Mouse (Mus musculus): ENCODE results near the gene Ube2a. TPM values are rescaled to one million over a fixed set of nuclear protein-coding genes. Genes with fewer than 3 reads are reported as not detected.

The Ube2a gene
- polyA plus RNA-seq (2014; fragmentation: Nextera tagmentation; extraction: Ambion mirVana) = 114 and 117 TPM in 2 replicates

DNA sequence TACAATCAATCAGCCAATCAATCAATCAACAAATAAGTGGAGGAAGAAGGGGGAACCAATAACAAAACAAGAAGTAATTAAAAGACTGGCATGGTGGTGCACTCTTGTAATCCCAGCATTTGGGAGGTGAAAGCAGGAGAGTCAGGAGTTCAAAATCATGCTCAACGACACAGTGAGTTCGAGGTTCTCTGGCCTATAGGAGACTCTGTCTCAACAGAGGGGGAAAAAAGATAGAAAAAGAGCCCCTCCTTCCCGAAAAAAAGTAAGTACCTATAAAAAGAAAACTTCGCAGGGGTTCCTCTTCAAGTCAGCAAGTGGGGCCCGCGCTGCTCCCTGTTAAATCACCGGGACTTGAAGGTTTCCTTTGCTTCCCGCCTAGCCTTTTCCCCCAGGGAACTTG is at the start of gene Ube2a, which contains the start of gene C330007P06Rik:
Gene Ube2a, plus strand, starts transcription at position 136 of the 400 bp plus-strand sequence.
Gene C330007P06Rik, minus strand, starts transcription at position 347 of the 400 bp plus-strand sequence.
- no peaks in the 10 kb centered on the region for H3K27me3 ChIP-seq (replicated peaks; ENCODE audit: control insufficient read depth, insufficient read depth, low read length)
- no peaks in the 10 kb centered on the region for H3K36me3 ChIP-seq (ENCODE audit: control insufficient read depth, insufficient read depth, low read length)
- WGBS = 25% methylated on average over 7 of the region's 8 CpGs
- DNase-seq (ENCODE audit: low spot score) (no peak), ATAC-seq (replicated peaks; ENCODE audit: low FRiP score, low TSS enrichment, low read depth) (peak; percentile 7)
- peak within 1 kb of the TSS; percentile 43; the same call in 1 of the 2 replicates for H3K27ac ChIP-seq (ENCODE audit: low read depth)
- no peaks in the 10 kb centered on the region for H3K9me3 ChIP-seq (ENCODE audit: control insufficient read depth, low read length)
- H3K4me3 ChIP-seq (ENCODE audit: low read depth, low read length) = peak within 1 kb of the TSS; percentile 56
- no peaks in the 10 kb centered on the region; the same call in 1 of the 2 replicates for H3K4me1 ChIP-seq (replicated peaks; ENCODE audit: control insufficient read depth, insufficient read depth, low read length)
- peak within 1 kb of the TSS; percentile 55 for H3K4me2 ChIP-seq (ENCODE audit: low read length)
- peak within 1 kb of the TSS; percentile 68 for H3K9ac ChIP-seq (ENCODE audit: low read length)

DNA sequence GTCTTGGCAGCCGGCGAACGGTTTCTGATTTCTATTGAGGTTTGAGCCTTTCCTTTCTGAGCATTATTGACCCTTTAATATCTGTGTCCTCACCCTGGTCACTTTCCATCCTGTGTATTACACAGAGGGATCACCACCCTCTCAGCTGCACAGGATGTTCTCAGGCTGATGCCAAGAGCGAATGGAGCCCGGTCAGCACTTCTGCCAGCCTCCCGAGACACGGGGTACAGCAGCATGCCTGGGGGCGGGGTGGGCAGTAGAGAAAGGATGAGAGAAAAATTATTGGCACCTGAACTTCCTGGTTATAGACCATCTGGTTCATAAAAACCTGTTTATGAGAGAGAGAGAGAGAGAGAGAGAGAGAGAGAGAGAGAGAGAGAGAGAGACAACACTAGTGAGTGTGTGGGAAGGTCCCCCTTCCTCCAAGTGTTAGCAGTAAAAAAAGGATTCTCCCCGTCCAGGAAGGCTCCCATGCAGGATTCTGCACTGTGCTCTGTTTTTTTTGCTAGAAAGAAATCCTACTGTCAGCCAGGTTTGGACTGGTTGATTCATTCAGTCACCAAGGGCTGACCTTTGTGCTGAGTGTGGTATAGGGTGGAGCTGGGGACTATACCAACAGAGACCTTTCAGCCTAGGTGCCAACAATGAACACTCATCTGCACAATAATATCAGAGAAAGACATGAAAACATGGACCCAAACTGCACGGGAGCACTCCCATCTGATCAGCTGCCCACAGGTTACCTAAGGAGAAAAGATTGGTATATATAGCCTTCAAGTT is 49.6 kb upstream of the Ube2a start:
- H3K27ac ChIP-seq (ENCODE audit: low read depth) = no peak overlapping the region
- DNase-seq (ENCODE audit: low spot score) = no peak
- H3K4me3 ChIP-seq (ENCODE audit: low read depth, low read length) = no peak overlapping the region
- H3K4me1 ChIP-seq (replicated peaks; ENCODE audit: control insufficient read depth, insufficient read depth, low read length) = no peaks in the 10 kb centered on the region
- 85% methylated on average over 10 of the region's 10 CpGs for WGBS
- no peak for ATAC-seq (replicated peaks; ENCODE audit: low FRiP score, low TSS enrichment, low read depth)
- no peaks in the 10 kb centered on the region for H3K9me3 ChIP-seq (ENCODE audit: control insufficient read depth, low read length)
- H3K36me3 ChIP-seq (ENCODE audit: control insufficient read depth, insufficient read depth, low read length) = no peaks in the 10 kb centered on the region
- no peak overlapping the region for H3K9ac ChIP-seq (ENCODE audit: low read length)
- no peak overlapping the region for H3K4me2 ChIP-seq (ENCODE audit: low read length)
- no peaks in the 10 kb centered on the region for H3K27me3 ChIP-seq (replicated peaks; ENCODE audit: control insufficient read depth, insufficient read depth, low read length)

DNA sequence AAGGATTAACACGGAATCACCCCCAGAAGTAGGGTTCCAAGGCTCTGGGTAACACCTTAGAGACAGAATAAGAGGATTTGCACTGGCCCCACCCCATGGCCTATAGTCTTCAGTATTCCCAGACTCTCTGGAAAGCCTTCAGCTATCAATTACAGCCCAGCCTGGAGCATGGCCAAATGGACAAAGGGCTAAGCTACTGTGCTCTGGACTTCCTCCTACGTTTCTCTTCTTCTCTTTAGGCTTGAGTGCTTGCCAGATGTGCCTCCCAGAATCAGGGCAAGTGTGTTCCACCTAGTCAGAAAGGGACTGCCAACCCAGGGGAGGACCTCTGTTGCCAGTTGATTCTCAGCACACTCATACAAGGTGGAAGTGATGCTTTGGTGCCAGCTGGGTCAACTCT is 48.7 kb upstream of the Ube2a start:
- Histone ChIP-seq H3K9me3 (ENCODE audit: control insufficient read depth, low read length) (no peaks in the 10 kb centered on the region), H3K4me3 (ENCODE audit: low read depth, low read length) (no peak overlapping the region), H3K36me3 (ENCODE audit: control insufficient read depth, insufficient read depth, low read length) (no peaks in the 10 kb centered on the region), H3K27ac (ENCODE audit: low read depth) (no peak overlapping the region), H3K27me3 (replicated peaks; ENCODE audit: control insufficient read depth, insufficient read depth, low read length) (no peaks in the 10 kb centered on the region), H3K9ac (ENCODE audit: low read length) (no peak overlapping the region), H3K4me1 (replicated peaks; ENCODE audit: control insufficient read depth, insufficient read depth, low read length) (no peaks in the 10 kb centered on the region), H3K4me2 (ENCODE audit: low read length) (no peak overlapping the region)
- whole genome bisulfite sequencing = 62% methylated on average over 2 of the region's 2 CpGs
- ATAC-seq (replicated peaks; ENCODE audit: low FRiP score, low TSS enrichment, low read depth) (no peak), DNase-seq (ENCODE audit: low spot score) (no peak)

DNA sequence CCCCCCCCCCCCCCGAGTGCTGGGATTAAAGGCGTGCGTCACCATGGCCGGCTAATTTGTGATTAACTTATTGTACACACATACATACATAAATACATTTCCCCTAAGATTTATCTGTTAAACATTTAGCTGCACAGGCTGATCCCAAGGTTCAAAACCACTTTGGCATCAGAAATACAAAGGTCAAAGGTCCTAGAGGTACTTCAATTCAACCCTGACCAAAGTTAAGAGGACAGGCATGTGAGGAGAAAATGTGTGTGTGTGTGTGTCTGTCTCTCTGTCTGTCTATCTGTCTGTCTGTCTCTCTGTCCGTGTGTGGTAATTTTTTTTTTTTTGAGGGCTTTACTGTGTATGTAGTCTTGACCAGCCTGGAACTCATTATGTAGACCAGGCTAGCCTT is 46.8 kb upstream of the Ube2a start:
- no peaks in the 10 kb centered on the region for H3K36me3 ChIP-seq (ENCODE audit: control insufficient read depth, insufficient read depth, low read length)
- H3K9me3 ChIP-seq (ENCODE audit: control insufficient read depth, low read length) = no peaks in the 10 kb centered on the region
- H3K4me1 ChIP-seq (replicated peaks; ENCODE audit: control insufficient read depth, insufficient read depth, low read length) = no peaks in the 10 kb centered on the region
- H3K9ac ChIP-seq (ENCODE audit: low read length) = no peak overlapping the region
- H3K4me3 ChIP-seq (ENCODE audit: low read depth, low read length) = no peak overlapping the region
- no peaks in the 10 kb centered on the region for H3K27me3 ChIP-seq (replicated peaks; ENCODE audit: control insufficient read depth, insufficient read depth, low read length)
- H3K27ac ChIP-seq (ENCODE audit: low read depth) = no peak overlapping the region
- DNase-seq (ENCODE audit: low spot score) (no peak), ATAC-seq (replicated peaks; ENCODE audit: low FRiP score, low TSS enrichment, low read depth) (no peak)
- H3K4me2 ChIP-seq (ENCODE audit: low read length) = no peak overlapping the region
- WGBS = 93% methylated on average over 4 of the region's 5 CpGs

DNA sequence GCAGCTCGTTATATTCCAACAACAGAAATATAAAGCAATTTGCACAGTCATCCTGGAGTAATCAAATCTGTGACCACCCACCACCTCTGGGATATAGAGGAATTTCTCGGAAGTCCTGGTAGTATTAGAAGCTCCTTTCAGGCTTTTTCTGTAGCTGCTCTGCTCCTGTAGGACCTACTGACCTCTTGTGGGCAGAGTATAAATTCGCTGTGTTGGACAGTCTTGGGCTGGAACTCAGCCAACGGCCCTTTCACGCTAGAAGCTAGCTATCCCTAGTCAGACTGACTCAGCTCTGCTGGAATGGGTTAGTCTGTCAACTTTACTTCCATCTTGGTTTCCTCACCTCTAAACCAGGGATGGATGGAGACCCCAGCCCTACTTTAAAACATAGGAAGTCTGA is 43.4 kb upstream of the Ube2a start:
- ATAC-seq (replicated peaks; ENCODE audit: low FRiP score, low TSS enrichment, low read depth) (no peak), DNase-seq (ENCODE audit: low spot score) (no peak)
- H3K9me3 ChIP-seq (ENCODE audit: control insufficient read depth, low read length) = no peaks in the 10 kb centered on the region
- no peaks in the 10 kb centered on the region for H3K36me3 ChIP-seq (ENCODE audit: control insufficient read depth, insufficient read depth, low read length)
- H3K27ac ChIP-seq (ENCODE audit: low read depth) = no peak overlapping the region
- H3K4me2 ChIP-seq (ENCODE audit: low read length) = no peak overlapping the region
- H3K4me1 ChIP-seq (replicated peaks; ENCODE audit: control insufficient read depth, insufficient read depth, low read length) = no peaks in the 10 kb centered on the region
- 29% methylated on average over 5 of the region's 5 CpGs for WGBS
- no peak overlapping the region for H3K9ac ChIP-seq (ENCODE audit: low read length)
- no peaks in the 10 kb centered on the region for H3K27me3 ChIP-seq (replicated peaks; ENCODE audit: control insufficient read depth, insufficient read depth, low read length)
- no peak overlapping the region for H3K4me3 ChIP-seq (ENCODE audit: low read depth, low read length)

DNA sequence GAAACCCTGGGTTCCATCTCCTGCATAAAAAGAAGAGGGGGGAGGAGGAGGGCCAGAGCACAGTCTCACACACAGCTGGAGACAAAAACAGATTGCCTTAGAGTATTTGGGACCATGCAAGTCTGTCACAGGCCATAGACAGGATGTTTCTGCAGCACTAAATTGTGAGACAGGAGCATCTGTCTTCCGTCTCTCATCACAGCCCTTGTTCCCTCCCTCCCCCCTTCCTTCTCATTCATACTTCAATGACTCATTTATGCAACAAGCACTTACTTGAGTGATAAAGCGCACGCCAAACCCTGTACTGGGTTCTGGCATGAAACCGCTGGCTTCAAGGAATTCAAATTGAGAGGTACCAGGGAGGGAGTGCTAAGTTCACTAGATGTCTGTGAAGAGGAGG is 42.1 kb upstream of the Ube2a start:
- no peak overlapping the region for H3K9ac ChIP-seq (ENCODE audit: low read length)
- DNase-seq (ENCODE audit: low spot score) = no peak
- H3K27ac ChIP-seq (ENCODE audit: low read depth) = no peak overlapping the region
- no peak overlapping the region for H3K4me3 ChIP-seq (ENCODE audit: low read depth, low read length)
- 52% methylated on average over 4 of the region's 4 CpGs for WGBS
- H3K4me1 ChIP-seq (replicated peaks; ENCODE audit: control insufficient read depth, insufficient read depth, low read length) = no peaks in the 10 kb centered on the region
- no peak for ATAC-seq (replicated peaks; ENCODE audit: low FRiP score, low TSS enrichment, low read depth)
- no peak overlapping the region for H3K4me2 ChIP-seq (ENCODE audit: low read length)
- no peaks in the 10 kb centered on the region for H3K9me3 ChIP-seq (ENCODE audit: control insufficient read depth, low read length)
- H3K27me3 ChIP-seq (replicated peaks; ENCODE audit: control insufficient read depth, insufficient read depth, low read length) = no peaks in the 10 kb centered on the region
- H3K36me3 ChIP-seq (ENCODE audit: control insufficient read depth, insufficient read depth, low read length) = no peaks in the 10 kb centered on the region

DNA sequence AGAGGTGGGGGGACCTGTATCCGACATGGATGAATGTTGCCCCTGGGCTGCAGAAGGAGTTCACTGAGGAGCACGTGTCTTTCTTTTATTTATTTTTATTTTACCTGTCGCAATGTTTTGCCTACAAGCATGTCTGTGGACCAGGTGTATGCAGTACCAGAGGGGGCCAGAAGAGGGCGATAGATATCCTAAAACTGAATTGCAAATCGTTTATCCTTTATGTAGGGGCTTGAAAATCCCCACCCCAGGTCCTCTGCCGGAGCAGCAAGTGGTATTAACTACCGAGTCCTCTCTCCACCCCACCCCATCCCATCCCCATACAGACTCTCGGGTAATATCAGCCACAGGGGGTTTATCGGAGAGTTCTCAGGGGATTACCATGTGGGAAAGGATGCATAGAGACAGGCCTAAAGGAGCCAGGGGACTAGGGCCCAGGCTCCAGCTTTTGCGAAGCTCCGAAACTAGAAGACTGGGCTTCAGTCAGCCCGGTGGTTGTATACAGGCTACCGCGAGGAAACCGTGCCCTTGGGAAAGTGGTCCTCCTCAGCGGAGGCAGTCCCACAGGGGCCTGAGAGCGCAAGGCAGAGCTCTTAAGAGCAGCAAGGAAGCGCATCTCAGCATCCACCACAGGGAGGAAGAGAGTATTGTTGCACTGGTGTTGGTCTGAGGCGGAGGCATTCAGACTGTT is 40.2 kb upstream of the Ube2a start:
- Histone ChIP-seq H3K27me3 (replicated peaks; ENCODE audit: control insufficient read depth, insufficient read depth, low read length) (no peaks in the 10 kb centered on the region), H3K27ac (ENCODE audit: low read depth) (no peak overlapping the region), H3K36me3 (ENCODE audit: control insufficient read depth, insufficient read depth, low read length) (no peaks in the 10 kb centered on the region), H3K4me1 (replicated peaks; ENCODE audit: control insufficient read depth, insufficient read depth, low read length) (no peaks in the 10 kb centered on the region), H3K9ac (ENCODE audit: low read length) (no peak overlapping the region), H3K4me3 (ENCODE audit: low read depth, low read length) (no peak overlapping the region), H3K4me2 (ENCODE audit: low read length) (peak overlapping the region; percentile 37), H3K9me3 (ENCODE audit: control insufficient read depth, low read length) (no peaks in the 10 kb centered on the region)
- ATAC-seq (replicated peaks; ENCODE audit: low FRiP score, low TSS enrichment, low read depth) (no peak), DNase-seq (ENCODE audit: low spot score) (peak; percentile 89)
- 22% methylated on average over 19 of the region's 19 CpGs for WGBS

DNA sequence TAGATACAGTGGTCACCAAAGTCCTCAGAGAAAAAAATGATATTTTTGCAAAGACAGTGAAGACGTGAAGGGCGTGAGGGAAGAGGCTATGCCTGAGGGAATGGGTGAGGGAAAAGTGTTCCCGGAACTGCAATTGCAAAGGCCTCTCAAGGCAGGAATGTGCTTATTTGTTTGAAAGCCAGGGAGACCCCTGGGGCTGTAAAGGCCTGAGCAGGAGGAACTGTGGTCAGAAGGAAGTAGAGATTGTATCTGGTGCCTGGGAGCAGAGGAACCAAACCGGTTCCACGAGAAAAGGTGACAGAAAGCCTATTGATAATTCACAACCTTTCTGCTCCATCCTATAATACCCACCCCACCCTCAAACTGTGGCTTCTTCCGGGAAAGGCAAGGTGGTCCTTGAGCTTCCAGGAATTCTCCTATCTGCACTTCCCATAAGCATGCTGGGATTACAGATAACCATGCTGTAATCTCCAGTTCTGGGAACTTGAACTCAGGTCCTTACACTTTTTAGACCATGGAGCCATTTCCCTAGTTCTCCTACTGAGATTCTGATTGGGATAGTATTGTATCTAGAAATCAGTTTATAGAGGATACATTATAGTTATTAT is 36.5 kb upstream of the Ube2a start:
- Histone ChIP-seq H3K4me3 (ENCODE audit: low read depth, low read length) (no peak overlapping the region), H3K27ac (ENCODE audit: low read depth) (no peak overlapping the region), H3K9me3 (ENCODE audit: control insufficient read depth, low read length) (no peaks in the 10 kb centered on the region), H3K36me3 (ENCODE audit: control insufficient read depth, insufficient read depth, low read length) (no peaks in the 10 kb centered on the region), H3K4me1 (replicated peaks; ENCODE audit: control insufficient read depth, insufficient read depth, low read length) (no peaks in the 10 kb centered on the region), H3K27me3 (replicated peaks; ENCODE audit: control insufficient read depth, insufficient read depth, low read length) (no peaks in the 10 kb centered on the region), H3K4me2 (ENCODE audit: low read length) (no peak overlapping the region), H3K9ac (ENCODE audit: low read length) (no peak overlapping the region)
- ATAC-seq (replicated peaks; ENCODE audit: low FRiP score, low TSS enrichment, low read depth) (peak; percentile 47; the same call in 1 of the 2 replicates), DNase-seq (ENCODE audit: low spot score) (no peak)
- 51% methylated on average over 6 of the region's 6 CpGs for WGBS
